Mouse (Mus musculus) liver, embryonic 11.5 days (tissue): Measurements from ENCODE around the gene Gpx8. TPM values are rescaled to one million over a fixed set of nuclear protein-coding genes. Genes with fewer than 3 reads are reported as not detected.

ENCODE experiments used
- ATAC-seq: fragments of 200-750 bp; cut with Nextera tagmentation; replicated peaks from 2 replicates; pipeline ENCODE4 v1.8.0; 2017; ENCODE audit warnings: moderate number of reproducible peaks, mild to moderate bottlenecking, moderate TSS enrichment, moderate library complexity; ENCODE audit not compliant: low FRiP score
- DNase-seq: peaks from one replicate; pipeline ENCODE4 v3.0.0-alpha.2; 2017; ENCODE audit warnings: low spot score
- H3K27ac ChIP-seq: fragments of 300-500 bp; sonication (generic); 2 replicates; pipeline ENCODE4 v1.5.1; 2014; ENCODE audit warnings: mild to moderate bottlenecking, low read depth, low read length, control low read depth
- H3K27me3 ChIP-seq: fragments of 300-500 bp; sonication (generic); replicated peaks from 2 replicates; pipeline ENCODE4 v1.6.1; 2014; ENCODE audit warnings: low read length, mixed read lengths; ENCODE audit not compliant: control insufficient read depth, insufficient read depth
- H3K36me3 ChIP-seq: fragments of 300-500 bp; sonication (generic); 2 replicates; pipeline ENCODE4 v1.6.1; 2014; ENCODE audit warnings: mild to moderate bottlenecking, low read length, moderate library complexity, mixed read lengths; ENCODE audit not compliant: control insufficient read depth, insufficient read depth
- H3K4me1 ChIP-seq: fragments of 300-500 bp; sonication (generic); replicated peaks from 2 replicates; pipeline ENCODE4 v1.6.1; 2014; ENCODE audit warnings: low read length, mixed read lengths; ENCODE audit not compliant: control insufficient read depth, insufficient read depth
- H3K4me2 ChIP-seq: fragments of 300-500 bp; sonication (generic); 2 replicates; pipeline ENCODE4 v1.6.1; 2014; ENCODE audit warnings: mild to moderate bottlenecking, control low read depth, moderate library complexity
- H3K4me3 ChIP-seq: fragments of 300-500 bp; sonication (generic); 2 replicates; pipeline ENCODE4 v1.5.1; 2014; ENCODE audit warnings: low read depth, low read length, control low read depth
- H3K9ac ChIP-seq: fragments of 300-500 bp; sonication (generic); 2 replicates; pipeline ENCODE4 v1.6.1; 2014; ENCODE audit warnings: low read depth, low read length, control low read depth
- H3K9me3 ChIP-seq: fragments of 300-500 bp; sonication (generic); 2 replicates; pipeline ENCODE4 v1.6.1; 2016; ENCODE audit warnings: low read length, inconsistent platforms, mixed read lengths; ENCODE audit not compliant: control insufficient read depth
- WGBS: fragments of 180-500 bp; shearing (Covaris S2); extraction: QIAGEN DNeasy Blood & Tissue Kit; methylation state at CpG from one replicate; pipeline ENCODE4 v1.1.7; 2014; 5-methylcytosine and 5-hydroxymethylcytosine counted together
- polyA plus RNA-seq: library from polyadenylated mRNA; unstranded; fragments of >200 nt; fragmentation: Nextera tagmentation; extraction: Ambion mirVana; gene quantifications from 2 replicates; pipeline ENCODE4 v1.2.1, GENCODE M21; 2014

Gene Gpx8
- 43.0 and 43.4 TPM in 2 replicates for polyA plus RNA-seq

GRCm38 (mm10) chr13:113046211-113046883, at the start of gene Gpx8:
Gene Gpx8 (minus strand): TSS chr13:113046410.
- H3K36me3 ChIP-seq = 0 out of 2 replicates have a peak, but pooled peaks cover 4% of the 10 kb centered on the region
- no peaks in the 10 kb centered on the region for H3K9me3 ChIP-seq
- H3K4me3 ChIP-seq = peak within 1 kb of the TSS; percentile 39
- WGBS = 7% methylated on average over 21 of the region's 21 CpGs
- no peaks in the 10 kb centered on the region for H3K4me1 ChIP-seq
- DNase-seq = peak; percentile 45
- no peak within 1 kb of the TSS for H3K27ac ChIP-seq
- ATAC-seq = no peak
- peak within 1 kb of the TSS; percentile 54 for H3K4me2 ChIP-seq
- H3K9ac ChIP-seq = no peak within 1 kb of the TSS
- no peaks in the 10 kb centered on the region for H3K27me3 ChIP-seq

- no peak for ATAC-seq
These were observed 48.4 kb upstream of the Gpx8 start for GRCm38 (mm10) chr13:113094618-113095017.

GRCm38 (mm10) chr13:113090489-113090888, 44.3 kb upstream of the Gpx8 start:
- Histone ChIP-seq H3K27me3 (no peaks in the 10 kb centered on the region), H3K27ac (no peak overlapping the region), H3K4me3 (no peak overlapping the region), H3K36me3 (no peaks in the 10 kb centered on the region), H3K4me1 (no peaks in the 10 kb centered on the region), H3K4me2 (no peak overlapping the region), H3K9me3 (no peaks in the 10 kb centered on the region), H3K9ac (no peak overlapping the region)
- DNase-seq = no peak
- no peak for ATAC-seq
- WGBS = 67% methylated on average over 8 of the region's 8 CpGs

More at GRCm38 (mm10) chr13:113094618-113095017, 48.4 kb upstream of the Gpx8 start:
- Histone ChIP-seq H3K9ac (no peak overlapping the region), H3K4me1 (no peaks in the 10 kb centered on the region), H3K27me3 (no peaks in the 10 kb centered on the region), H3K27ac (no peak overlapping the region), H3K4me2 (no peak overlapping the region), H3K9me3 (no peaks in the 10 kb centered on the region), H3K4me3 (no peak overlapping the region), H3K36me3 (no peaks in the 10 kb centered on the region)
- 63% methylated on average over 1 of the region's 1 CpGs for WGBS
- no peak for DNase-seq

GRCm38 (mm10) chr13:113087226-113088017, 41.2 kb upstream of the Gpx8 start:
- Histone ChIP-seq H3K9ac (no peak overlapping the region), H3K4me1 (no peaks in the 10 kb centered on the region), H3K9me3 (no peaks in the 10 kb centered on the region), H3K27me3 (no peaks in the 10 kb centered on the region), H3K36me3 (no peaks in the 10 kb centered on the region), H3K4me2 (no peak overlapping the region), H3K4me3 (no peak overlapping the region), H3K27ac (no peak overlapping the region)
- 70% methylated on average over 13 of the region's 13 CpGs for WGBS
- ATAC-seq (no peak), DNase-seq (no peak)

- WGBS = 19% methylated on average over 5 of the region's 5 CpGs
These were observed 38.5 kb upstream of the Gpx8 start for GRCm38 (mm10) chr13:113084732-113085131.

GRCm38 (mm10) chr13:113082101-113082500, 35.9 kb upstream of the Gpx8 start:
- Histone ChIP-seq H3K36me3 (no peaks in the 10 kb centered on the region), H3K4me2 (no peak overlapping the region), H3K9ac (no peak overlapping the region), H3K4me3 (no peak overlapping the region), H3K9me3 (no peaks in the 10 kb centered on the region), H3K4me1 (no peaks in the 10 kb centered on the region), H3K27me3 (no peaks in the 10 kb centered on the region), H3K27ac (no peak overlapping the region)
- DNase-seq (no peak), ATAC-seq (no peak)
- 64% methylated on average over 1 of the region's 1 CpGs for WGBS

More at GRCm38 (mm10) chr13:113084732-113085131, 38.5 kb upstream of the Gpx8 start:
- Histone ChIP-seq H3K4me2 (peak overlapping the region; percentile 26; the same call in 1 of the 2 replicates), H3K4me1 (no peaks in the 10 kb centered on the region), H3K4me3 (no peak overlapping the region), H3K27me3 (no peaks in the 10 kb centered on the region), H3K9ac (no peak overlapping the region), H3K36me3 (no peaks in the 10 kb centered on the region), H3K9me3 (no peaks in the 10 kb centered on the region), H3K27ac (no peak overlapping the region)
- no peak for DNase-seq
- ATAC-seq = 0 out of 2 replicates have a peak, but pooled peaks have one; percentile 43

GRCm38 (mm10) chr13:113079021-113079420, 32.8 kb upstream of the Gpx8 start:
- ATAC-seq = no peak
- Histone ChIP-seq H3K27ac (no peak overlapping the region), H3K9me3 (no peaks in the 10 kb centered on the region), H3K4me1 (no peaks in the 10 kb centered on the region), H3K4me3 (no peak overlapping the region), H3K9ac (no peak overlapping the region), H3K4me2 (no peak overlapping the region), H3K36me3 (no peaks in the 10 kb centered on the region), H3K27me3 (no peaks in the 10 kb centered on the region)
- 80% methylated on average over 9 of the region's 9 CpGs for whole genome bisulfite sequencing
- no peak for DNase-seq

- Histone ChIP-seq H3K4me2 (no peak overlapping the region), H3K4me3 (no peak overlapping the region), H3K27me3 (no peaks in the 10 kb centered on the region), H3K9ac (no peak overlapping the region), H3K36me3 (no peaks in the 10 kb centered on the region), H3K9me3 (no peaks in the 10 kb centered on the region), H3K4me1 (no peaks in the 10 kb centered on the region), H3K27ac (no peak overlapping the region)
- WGBS = 85% methylated on average over 9 of the region's 9 CpGs
- ATAC-seq = no peak
- no peak for DNase-seq
These were observed 18.3 kb upstream of the Gpx8 start for GRCm38 (mm10) chr13:113064542-113064941.
